Mouse (Mus musculus): ENCODE measurements around the gene Slc36a2. TPM values are rescaled to one million over a fixed set of nuclear protein-coding genes. Genes with fewer than 3 reads are reported as not detected.

The Slc36a2 gene
- polyA plus RNA-seq, 1 experiment from 2014 or later: 25.4 TPM

DNA sequence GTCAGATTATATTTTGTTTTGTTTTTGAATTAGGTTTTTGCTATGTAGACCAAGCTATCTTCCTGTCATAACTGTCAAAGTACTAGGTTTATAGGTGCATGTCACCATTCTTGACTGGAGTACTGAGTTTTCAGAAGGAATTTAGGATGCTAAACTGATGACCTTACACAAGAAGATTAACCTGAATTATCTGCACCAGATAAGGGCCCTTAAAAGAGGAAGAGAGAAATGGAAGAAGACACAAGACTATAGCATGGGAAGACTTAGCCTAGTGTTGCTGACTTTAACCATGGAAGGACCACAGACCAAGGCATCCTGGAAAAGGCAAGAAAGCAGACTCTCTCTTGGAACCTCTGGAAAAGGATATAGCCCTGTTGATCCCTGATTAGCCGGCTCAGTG is 51.7 kb downstream of the Slc36a2 start:
- H3K4me2 ChIP-seq (replicated peaks; ENCODE audit: low read depth, low read length): no peak overlapping the region
- no peaks in the 10 kb centered on the region for H3K36me3 ChIP-seq (ENCODE audit: insufficient read depth, low read length)
- H3K27ac ChIP-seq (ENCODE audit: low read length): no peak overlapping the region
- H3K4me1 ChIP-seq (ENCODE audit: insufficient read depth, low read depth, low read length): no peaks in the 10 kb centered on the region
- no peaks in the 10 kb centered on the region for H3K9me3 ChIP-seq (ENCODE audit: low read length)
- DNase-seq (ENCODE audit: low spot score) (no peak), ATAC-seq (no peak)
- no peaks in the 10 kb centered on the region for H3K27me3 ChIP-seq (replicated peaks; ENCODE audit: insufficient read depth, low read length)
- TF ChIP-seq CTCF (IDR thresholded peaks at IDR 0.05): no peak
- TF ChIP-seq EP300 (IDR thresholded peaks at IDR 0.05): no peak
- H3K9ac ChIP-seq (replicated peaks; ENCODE audit: low read depth): no peak overlapping the region
- WGBS: 85% methylated on average over 1 of the region's 1 CpGs
- no peak overlapping the region for H3K4me3 ChIP-seq (ENCODE audit: low read depth, low read length)

- WGBS: 59% methylated on average over 1 of the region's 1 CpGs
- Histone ChIP-seq H3K4me1 (ENCODE audit: insufficient read depth, low read depth, low read length) (no peaks in the 10 kb centered on the region), H3K9me3 (ENCODE audit: low read length) (no peaks in the 10 kb centered on the region), H3K27ac (ENCODE audit: low read length) (no peak overlapping the region), H3K4me3 (ENCODE audit: low read depth, low read length) (no peak overlapping the region), H3K4me2 (replicated peaks; ENCODE audit: low read depth, low read length) (no peak overlapping the region), H3K9ac (replicated peaks; ENCODE audit: low read depth) (no peak overlapping the region), H3K36me3 (ENCODE audit: insufficient read depth, low read length) (no peaks in the 10 kb centered on the region), H3K27me3 (replicated peaks; ENCODE audit: insufficient read depth, low read length) (no peaks in the 10 kb centered on the region)
- TF ChIP-seq EP300 (IDR thresholded peaks at IDR 0.05) (no peak), CTCF (IDR thresholded peaks at IDR 0.05) (no peak)
- DNase-seq (ENCODE audit: low spot score): no peak
- no peak for ATAC-seq
These were observed 52.9 kb downstream of the Slc36a2 start for GRCm38 (mm10) chr11:55131946-55132345.

DNA sequence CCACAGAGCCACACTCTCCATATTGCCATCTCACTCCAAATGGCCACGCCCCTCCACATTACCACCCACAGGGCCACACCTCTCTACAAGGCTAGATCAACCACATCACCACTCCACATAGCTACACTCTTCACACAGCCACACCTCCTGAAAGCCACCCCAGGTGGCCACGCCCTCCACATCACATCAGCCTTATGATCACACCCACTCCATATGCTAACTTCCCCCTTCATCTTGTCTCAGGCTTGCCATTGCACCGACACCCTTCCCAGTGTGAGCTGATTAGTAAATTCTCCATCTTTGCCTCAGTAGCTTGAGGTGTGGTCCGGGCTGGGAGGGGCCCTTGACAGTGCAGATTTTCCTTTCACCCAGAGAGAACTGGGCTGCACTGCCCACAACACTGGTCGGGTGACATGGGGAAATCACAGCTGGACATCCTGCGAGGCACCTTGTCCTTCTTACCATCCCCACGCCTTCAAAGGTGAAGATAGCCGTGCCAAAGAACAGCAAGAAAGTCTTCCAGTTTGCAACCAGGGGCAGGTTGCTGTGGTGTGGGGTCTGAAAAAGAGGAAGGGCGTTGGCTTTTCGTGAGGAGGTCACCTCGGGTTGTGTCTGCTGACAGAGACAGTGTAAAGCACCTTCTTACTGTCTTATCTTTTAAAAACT is 53.7 kb downstream of the Slc36a2 start:
- Histone ChIP-seq H3K4me3 (ENCODE audit: low read depth, low read length) (no peak overlapping the region), H3K4me1 (ENCODE audit: insufficient read depth, low read depth, low read length) (no peaks in the 10 kb centered on the region), H3K27me3 (replicated peaks; ENCODE audit: insufficient read depth, low read length) (no peaks in the 10 kb centered on the region), H3K27ac (ENCODE audit: low read length) (no peak overlapping the region), H3K4me2 (replicated peaks; ENCODE audit: low read depth, low read length) (no peak overlapping the region), H3K36me3 (ENCODE audit: insufficient read depth, low read length) (no peaks in the 10 kb centered on the region), H3K9ac (replicated peaks; ENCODE audit: low read depth) (no peak overlapping the region), H3K9me3 (ENCODE audit: low read length) (no peaks in the 10 kb centered on the region)
- 82% methylated on average over 11 of the region's 11 CpGs for WGBS
- TF ChIP-seq CTCF (IDR thresholded peaks at IDR 0.05): no peak
- no peak for TF ChIP-seq EP300 (IDR thresholded peaks at IDR 0.05)
- DNase-seq (ENCODE audit: low spot score): no peak
- ATAC-seq: no peak

DNA sequence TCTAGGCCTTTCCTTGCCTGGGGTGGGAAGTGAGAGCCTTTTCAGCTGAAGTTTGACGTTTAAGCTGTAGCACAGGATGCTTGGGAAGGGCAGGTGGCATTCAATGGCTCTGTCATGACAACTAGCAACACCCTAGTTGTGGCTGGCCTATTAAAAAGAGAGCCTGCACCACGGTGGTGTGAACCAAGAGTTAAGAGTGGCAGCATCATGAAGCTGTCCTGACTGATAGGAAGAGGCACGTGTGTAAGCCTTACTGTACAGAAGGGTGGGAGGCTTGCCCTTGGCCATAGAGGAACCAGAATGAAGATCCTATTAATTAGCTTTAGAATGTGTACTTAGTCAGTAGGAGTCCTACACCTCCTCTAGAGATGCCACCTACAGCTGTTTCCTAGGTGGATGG is 56.5 kb downstream of the Slc36a2 start:
- no peaks in the 10 kb centered on the region for H3K4me1 ChIP-seq (ENCODE audit: insufficient read depth, low read depth, low read length)
- no peak overlapping the region for H3K9ac ChIP-seq (replicated peaks; ENCODE audit: low read depth)
- no peaks in the 10 kb centered on the region for H3K27me3 ChIP-seq (replicated peaks; ENCODE audit: insufficient read depth, low read length)
- TF ChIP-seq EP300 (IDR thresholded peaks at IDR 0.05): no peak
- TF ChIP-seq CTCF (IDR thresholded peaks at IDR 0.05): no peak
- no peak overlapping the region for H3K27ac ChIP-seq (ENCODE audit: low read length)
- H3K4me2 ChIP-seq (replicated peaks; ENCODE audit: low read depth, low read length): no peak overlapping the region
- ATAC-seq (no peak), DNase-seq (ENCODE audit: low spot score) (no peak)
- no peaks in the 10 kb centered on the region for H3K9me3 ChIP-seq (ENCODE audit: low read length)
- no peak overlapping the region for H3K4me3 ChIP-seq (ENCODE audit: low read depth, low read length)
- 65% methylated on average over 3 of the region's 3 CpGs for WGBS
- H3K36me3 ChIP-seq (ENCODE audit: insufficient read depth, low read length): no peaks in the 10 kb centered on the region

DNA sequence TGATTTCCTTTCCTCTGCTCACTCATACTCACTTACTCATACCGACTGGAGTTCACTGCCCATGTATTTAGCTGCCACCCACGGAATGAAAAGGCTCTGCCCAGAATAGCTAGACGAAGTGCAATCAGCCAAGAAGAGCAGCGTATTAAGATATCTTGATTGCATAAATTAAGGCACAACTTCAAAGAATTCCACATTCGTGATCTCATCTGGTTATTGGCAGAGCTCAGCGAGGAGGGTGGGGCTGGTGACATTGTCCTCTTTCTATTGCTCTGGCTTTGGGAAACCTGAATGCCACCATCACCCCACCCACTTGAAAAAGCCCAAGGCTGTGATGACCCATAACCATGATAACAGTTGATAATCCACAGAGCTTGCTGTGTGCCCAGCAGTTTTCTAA is 56.9 kb downstream of the Slc36a2 start:
- Histone ChIP-seq H3K9me3 (ENCODE audit: low read length) (no peaks in the 10 kb centered on the region), H3K27ac (ENCODE audit: low read length) (no peak overlapping the region), H3K9ac (replicated peaks; ENCODE audit: low read depth) (no peak overlapping the region), H3K27me3 (replicated peaks; ENCODE audit: insufficient read depth, low read length) (no peaks in the 10 kb centered on the region), H3K36me3 (ENCODE audit: insufficient read depth, low read length) (no peaks in the 10 kb centered on the region), H3K4me3 (ENCODE audit: low read depth, low read length) (no peak overlapping the region), H3K4me2 (replicated peaks; ENCODE audit: low read depth, low read length) (no peak overlapping the region), H3K4me1 (ENCODE audit: insufficient read depth, low read depth, low read length) (no peaks in the 10 kb centered on the region)
- no peak for ATAC-seq
- 58% methylated on average over 6 of the region's 6 CpGs for WGBS
- TF ChIP-seq CTCF (IDR thresholded peaks at IDR 0.05): no peak
- no peak for TF ChIP-seq EP300 (IDR thresholded peaks at IDR 0.05)
- DNase-seq (ENCODE audit: low spot score): no peak

GRCm38 (mm10) chr11:55126663-55127062 is 58.2 kb downstream of the Slc36a2 start:
- Histone ChIP-seq H3K9ac (replicated peaks; ENCODE audit: low read depth) (no peak overlapping the region), H3K27me3 (replicated peaks; ENCODE audit: insufficient read depth, low read length) (no peaks in the 10 kb centered on the region), H3K36me3 (ENCODE audit: insufficient read depth, low read length) (no peaks in the 10 kb centered on the region), H3K4me1 (ENCODE audit: insufficient read depth, low read depth, low read length) (no peaks in the 10 kb centered on the region), H3K4me3 (ENCODE audit: low read depth, low read length) (no peak overlapping the region), H3K4me2 (replicated peaks; ENCODE audit: low read depth, low read length) (no peak overlapping the region), H3K27ac (ENCODE audit: low read length) (no peak overlapping the region), H3K9me3 (ENCODE audit: low read length) (no peaks in the 10 kb centered on the region)
- no peak for TF ChIP-seq CTCF (IDR thresholded peaks at IDR 0.05)
- no peak for TF ChIP-seq EP300 (IDR thresholded peaks at IDR 0.05)
- ATAC-seq (no peak), DNase-seq (ENCODE audit: low spot score) (no peak)
- 58% methylated on average over 3 of the region's 3 CpGs for WGBS

DNA sequence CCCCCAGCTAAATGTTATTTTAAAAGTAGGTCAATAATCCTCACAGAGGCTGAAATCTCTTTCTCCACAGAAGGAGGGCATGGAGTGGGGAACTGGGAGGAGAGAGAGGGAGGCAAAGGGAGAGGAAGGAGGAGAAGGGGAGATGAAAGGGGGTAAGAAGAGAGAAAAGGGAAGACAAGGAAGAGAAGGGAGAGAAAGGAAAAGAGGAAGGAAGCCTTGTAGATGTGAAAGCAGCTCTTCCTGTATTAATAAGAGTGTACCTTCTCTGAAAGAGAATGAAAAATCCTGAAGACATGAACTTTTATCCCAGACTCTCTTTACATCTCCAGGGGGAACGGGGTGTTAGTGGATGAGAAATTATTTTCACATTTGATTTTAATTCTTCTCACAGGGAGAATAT is 63.4 kb downstream of the Slc36a2 start:
- Histone ChIP-seq H3K4me3 (ENCODE audit: low read depth, low read length) (no peak overlapping the region), H3K36me3 (ENCODE audit: insufficient read depth, low read length) (no peaks in the 10 kb centered on the region), H3K27ac (ENCODE audit: low read length) (no peak overlapping the region), H3K9ac (replicated peaks; ENCODE audit: low read depth) (no peak overlapping the region), H3K27me3 (replicated peaks; ENCODE audit: insufficient read depth, low read length) (no peaks in the 10 kb centered on the region), H3K4me1 (ENCODE audit: insufficient read depth, low read depth, low read length) (no peaks in the 10 kb centered on the region), H3K9me3 (ENCODE audit: low read length) (no peaks in the 10 kb centered on the region), H3K4me2 (replicated peaks; ENCODE audit: low read depth, low read length) (no peak overlapping the region)
- no peak for DNase-seq (ENCODE audit: low spot score)
- no peak for ATAC-seq
- TF ChIP-seq CTCF (IDR thresholded peaks at IDR 0.05): no peak
- TF ChIP-seq EP300 (IDR thresholded peaks at IDR 0.05): no peak
- 81% methylated on average over 1 of the region's 1 CpGs for WGBS

Data from lung, postnatal 0 days (tissue).